Mouse (Mus musculus) liver, postnatal 0 days (tissue): ENCODE results near the gene Tmem94. TPM values are rescaled to one million over a fixed set of nuclear protein-coding genes. Genes with fewer than 3 reads are reported as not detected.

Experiments used
- ATAC-seq: fragments of 200-750 bp; cut with Nextera tagmentation; 2 replicates; pipeline ENCODE4 v1.8.0; 2017; ENCODE audit warnings: mild to moderate bottlenecking, moderate library complexity
- DNase-seq: peaks from one replicate; pipeline ENCODE4 v3.0.0-alpha.2; 2016
- H3K27ac ChIP-seq: fragments of 300-500 bp; sonication (generic); 2 replicates; pipeline ENCODE4 v1.5.1; 2014; ENCODE audit warnings: antibody characterized with exemption, moderate library complexity, mild to moderate bottlenecking, low read depth
- H3K27me3 ChIP-seq: fragments of 300-500 bp; sonication (generic); 2 replicates; pipeline ENCODE4 v1.6.1; 2014; ENCODE audit warnings: low read length, control low read depth, mixed read lengths; ENCODE audit not compliant: insufficient read depth
- H3K36me3 ChIP-seq: fragments of 300-500 bp; sonication (generic); replicated peaks from 2 replicates; pipeline ENCODE4 v1.6.1; 2014; ENCODE audit warnings: mild to moderate bottlenecking, control low read depth, low read length, moderate library complexity, mixed read lengths; ENCODE audit not compliant: insufficient read depth
- H3K4me1 ChIP-seq: fragments of 300-500 bp; sonication (generic); 2 replicates; pipeline ENCODE4 v1.6.1; 2014; ENCODE audit warnings: antibody characterized with exemption, mild to moderate bottlenecking, control low read depth; ENCODE audit not compliant: insufficient read depth
- H3K4me2 ChIP-seq: fragments of 300-500 bp; sonication (generic); 2 replicates; pipeline ENCODE4 v1.6.1; 2014; ENCODE audit warnings: low read depth, mild to moderate bottlenecking, low read length, moderate library complexity, mixed read lengths
- H3K4me3 ChIP-seq: fragments of 300-500 bp; sonication (generic); 2 replicates; pipeline ENCODE4 v1.5.1; 2014; ENCODE audit warnings: low read depth, low read length
- H3K9ac ChIP-seq: fragments of 300-500 bp; sonication (generic); replicated peaks from 2 replicates; pipeline ENCODE4 v1.6.1; 2014; ENCODE audit warnings: mild to moderate bottlenecking, moderate library complexity
- H3K9me3 ChIP-seq: fragments of 300-500 bp; sonication (generic); 2 replicates; pipeline ENCODE4 v1.6.1; 2016; ENCODE audit warnings: mild to moderate bottlenecking, control low read depth, low read length, mixed read lengths
- CTCF ChIP-seq: sonication (generic); IDR thresholded peaks from 2 replicates; pipeline ENCODE4 v1.5.1; 2016; ENCODE audit warnings: antibody characterized with exemption, low read depth
- EP300 ChIP-seq: IDR thresholded peaks from 2 replicates; pipeline ENCODE4 v1.6.1; 2016; ENCODE audit warnings: antibody characterized with exemption, low read depth, mild to moderate bottlenecking
- WGBS: fragments of 180-500 bp; shearing (Covaris S2); extraction: QIAGEN DNeasy Blood & Tissue Kit; methylation state at CpG from one replicate; pipeline ENCODE4 v1.1.7; 2014; ENCODE audit not compliant: insufficient replicate concordance; 5-methylcytosine and 5-hydroxymethylcytosine counted together
- polyA plus RNA-seq: library from polyadenylated mRNA; unstranded; fragments of >200 nt; fragmentation: Nextera tagmentation; extraction: Ambion mirVana; gene quantifications from 2 replicates; pipeline ENCODE4 v1.2.1, GENCODE M21; 2015

Tmem94 gene
- polyA plus RNA-seq, 1 experiment from 2014 or later: 4.1 TPM

DNA sequence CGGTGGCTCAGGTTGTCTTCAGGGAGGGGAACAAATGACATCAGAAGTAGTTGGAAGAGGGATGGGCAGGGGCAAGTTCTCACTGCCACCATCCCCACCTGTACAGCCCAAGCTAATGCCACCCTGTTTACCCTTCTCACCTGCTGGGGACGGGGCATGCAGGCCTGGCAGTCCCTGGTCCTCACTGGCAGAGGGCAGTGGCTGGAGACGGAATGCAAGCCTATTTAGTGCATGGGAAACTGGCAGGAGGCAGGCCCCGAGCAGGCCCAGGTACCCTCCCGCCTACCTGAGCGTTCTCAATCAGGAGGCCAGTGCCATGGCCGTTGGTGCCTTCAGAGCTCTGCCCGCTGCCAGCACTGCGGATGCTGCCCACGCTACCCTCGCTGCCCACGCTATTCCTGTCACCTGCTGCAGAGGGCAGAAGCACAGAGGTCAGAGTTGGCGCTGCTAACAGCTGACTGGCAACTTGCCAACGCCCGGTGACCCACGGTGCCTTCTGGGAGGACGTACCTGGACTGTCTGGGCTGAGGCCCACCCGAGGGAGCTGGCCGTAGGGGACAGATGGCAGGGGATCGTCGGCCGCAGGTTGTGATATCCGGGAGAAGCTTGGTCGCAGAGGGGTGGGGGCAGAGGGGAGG, 38.0 kb downstream of the Tmem94 start:
- H3K27me3 ChIP-seq: no peaks in the 10 kb centered on the region
- peaks cover 46% of the 10 kb centered on the region for H3K36me3 ChIP-seq
- no peak overlapping the region for H3K4me2 ChIP-seq
- H3K4me3 ChIP-seq: no peak overlapping the region
- no peaks in the 10 kb centered on the region for H3K9me3 ChIP-seq
- no peak for DNase-seq
- no peak for ATAC-seq
- H3K9ac ChIP-seq: no peak overlapping the region
- 91% methylated on average over 24 of the region's 24 CpGs for WGBS
- no peak for TF ChIP-seq CTCF
- TF ChIP-seq EP300: no peak
- H3K27ac ChIP-seq: no peak overlapping the region
- H3K4me1 ChIP-seq: no peaks in the 10 kb centered on the region

DNA sequence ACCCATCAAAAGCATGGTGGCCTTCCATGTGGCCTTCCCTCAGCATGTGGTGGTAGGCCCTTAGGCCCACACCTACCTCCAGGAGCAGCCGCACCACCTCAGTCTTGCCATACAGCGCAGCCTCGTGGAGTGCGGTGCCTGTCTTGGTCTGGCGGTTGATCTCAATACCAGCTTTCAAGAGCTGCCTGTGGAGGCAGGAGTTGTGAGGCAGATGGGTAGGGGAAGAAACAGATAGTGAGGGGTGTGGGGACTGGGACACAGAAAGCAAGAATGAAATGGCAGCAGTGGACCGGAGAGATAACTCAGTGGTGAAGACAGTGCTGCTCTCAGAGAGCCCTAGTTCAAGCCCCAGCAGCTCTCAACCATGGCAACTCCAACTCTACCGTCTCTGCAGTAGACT, 39.8 kb downstream of the Tmem94 start:
- 63% methylated on average over 7 of the region's 7 CpGs for WGBS
- Histone ChIP-seq H3K4me2 (peak overlapping the region; percentile 11), H3K9ac (no peak overlapping the region), H3K4me1 (peaks cover 15% of the 10 kb centered on the region), H3K9me3 (no peaks in the 10 kb centered on the region), H3K4me3 (peak overlapping the region; percentile 8; the same call in 1 of the 2 replicates), H3K27ac (peak overlapping the region; percentile 59), H3K36me3 (peaks cover 35% of the 10 kb centered on the region), H3K27me3 (no peaks in the 10 kb centered on the region)
- TF ChIP-seq EP300 (peak; percentile 79), CTCF (peak; percentile 32; the same call in 1 of the 2 replicates)
- ATAC-seq (peak; percentile 84), DNase-seq (peak; percentile 50)

DNA sequence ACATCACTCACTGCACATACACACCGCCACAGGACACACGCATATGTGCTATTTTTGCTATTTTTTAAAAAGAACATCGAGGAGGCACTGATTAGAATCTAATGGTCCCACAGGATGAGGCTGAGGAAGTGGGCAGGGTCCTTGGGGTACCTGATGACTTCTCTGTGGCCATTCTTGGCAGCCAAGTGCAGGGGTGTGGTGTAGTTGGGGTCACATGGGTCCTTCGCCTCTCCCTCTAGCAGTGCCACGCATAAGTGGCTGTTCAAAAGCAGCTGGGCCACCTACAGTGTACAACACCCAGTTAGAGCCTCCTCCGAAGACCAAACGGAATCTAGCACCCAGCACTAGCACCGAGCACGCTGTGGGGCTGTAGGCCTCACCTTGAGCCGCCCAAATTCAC, 40.9 kb downstream of the Tmem94 start:
- Histone ChIP-seq H3K27ac (no peak overlapping the region), H3K4me1 (peaks cover 21% of the 10 kb centered on the region), H3K4me2 (no peak overlapping the region), H3K9me3 (no peaks in the 10 kb centered on the region), H3K9ac (no peak overlapping the region), H3K36me3 (peaks cover 28% of the 10 kb centered on the region), H3K27me3 (no peaks in the 10 kb centered on the region), H3K4me3 (no peak overlapping the region)
- TF ChIP-seq EP300 (no peak), CTCF (no peak)
- 85% methylated on average over 10 of the region's 10 CpGs for WGBS
- DNase-seq (no peak), ATAC-seq (no peak)

DNA sequence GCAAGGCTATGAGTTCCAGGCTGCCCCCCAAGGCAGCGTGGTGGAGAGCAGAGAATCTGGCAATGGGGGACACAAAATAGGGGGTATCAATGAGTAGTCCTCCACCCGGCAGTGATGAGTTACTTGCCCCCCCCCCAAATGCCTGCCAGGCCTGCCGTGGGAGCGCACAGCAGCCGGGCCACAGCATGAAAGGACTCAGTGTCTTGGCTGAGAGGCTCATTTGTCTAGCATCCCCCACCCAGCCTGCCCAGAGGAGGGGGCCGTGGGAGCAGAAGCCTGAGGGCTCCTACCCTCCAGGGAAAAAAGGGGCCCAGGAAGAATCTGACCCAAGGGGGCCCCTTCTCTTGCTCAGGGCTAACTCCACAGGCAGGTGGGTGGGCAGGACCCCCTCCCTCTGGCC, 42.1 kb downstream of the Tmem94 start:
- Histone ChIP-seq H3K27ac (no peak overlapping the region), H3K4me1 (peaks cover 29% of the 10 kb centered on the region), H3K36me3 (peaks cover 19% of the 10 kb centered on the region; the same call in 1 of the 2 replicates), H3K4me3 (no peak overlapping the region), H3K9ac (no peak overlapping the region), H3K9me3 (no peaks in the 10 kb centered on the region), H3K4me2 (no peak overlapping the region), H3K27me3 (no peaks in the 10 kb centered on the region)
- WGBS: 89% methylated on average over 6 of the region's 6 CpGs
- DNase-seq (no peak), ATAC-seq (no peak)
- no peak for TF ChIP-seq CTCF
- TF ChIP-seq EP300: no peak

DNA sequence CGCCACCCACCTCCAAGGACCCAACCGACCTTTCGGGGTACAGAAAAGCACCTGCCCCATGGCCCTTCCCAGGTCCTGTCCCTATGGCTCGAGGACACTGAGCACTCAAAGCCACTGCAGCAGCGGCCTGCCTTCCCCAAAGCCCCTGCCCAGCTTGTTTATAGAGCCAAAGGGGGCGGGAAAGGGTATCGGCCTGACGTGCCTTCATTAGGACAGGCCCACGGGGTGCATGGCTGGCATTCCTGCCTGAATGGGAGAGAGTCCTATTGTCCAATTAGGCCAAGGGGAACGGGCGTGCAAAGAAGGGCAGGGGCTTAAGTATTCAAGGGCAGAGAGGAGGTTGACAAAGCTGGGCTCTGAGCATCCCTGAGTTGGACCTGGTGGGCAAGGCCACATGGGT, 42.7 kb downstream of the Tmem94 start:
- peaks cover 14% of the 10 kb centered on the region; the same call in 1 of the 2 replicates for H3K36me3 ChIP-seq
- peaks cover 36% of the 10 kb centered on the region for H3K4me1 ChIP-seq
- no peak for ATAC-seq
- H3K27me3 ChIP-seq: no peaks in the 10 kb centered on the region
- H3K4me3 ChIP-seq: no peak overlapping the region
- no peak overlapping the region for H3K9ac ChIP-seq
- no peak overlapping the region for H3K27ac ChIP-seq
- no peaks in the 10 kb centered on the region for H3K9me3 ChIP-seq
- 79% methylated on average over 11 of the region's 11 CpGs for WGBS
- no peak for TF ChIP-seq CTCF
- no peak for TF ChIP-seq EP300
- H3K4me2 ChIP-seq: no peak overlapping the region
- no peak for DNase-seq

DNA sequence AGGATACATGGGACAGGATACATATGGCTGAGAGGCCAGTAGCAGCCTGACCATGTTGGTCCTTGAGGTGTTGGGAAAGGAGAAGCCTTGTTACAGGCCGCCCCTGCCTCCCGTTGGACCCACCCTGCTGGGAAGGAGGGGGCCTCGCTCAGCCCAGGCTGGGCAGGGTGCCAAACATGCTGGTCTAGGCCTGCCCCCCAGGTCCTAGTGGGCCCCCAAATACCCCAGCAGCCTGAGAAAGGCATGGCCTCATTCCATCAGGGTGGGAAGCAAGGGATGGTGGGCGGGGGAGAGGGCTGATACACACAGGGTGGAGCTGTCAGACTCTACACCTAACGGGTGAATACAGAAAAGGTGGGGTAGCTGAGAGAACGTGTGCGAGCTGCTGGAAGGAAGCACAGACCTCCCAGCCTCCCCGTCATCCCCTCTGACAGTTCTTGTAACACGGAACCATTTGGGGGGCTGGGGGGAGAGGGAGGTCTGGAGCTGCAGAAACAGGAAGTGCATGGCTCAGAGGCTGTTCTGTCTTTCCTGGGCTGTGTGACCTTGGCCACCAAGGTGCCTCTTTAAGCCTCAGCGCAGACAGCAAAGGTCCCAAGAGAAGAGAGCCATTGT, 43.6 kb downstream of the Tmem94 start:
- peaks cover 5% of the 10 kb centered on the region; the same call in 1 of the 2 replicates for H3K36me3 ChIP-seq
- H3K4me2 ChIP-seq: peak overlapping the region; percentile 23; the same call in 1 of the 2 replicates
- no peak overlapping the region for H3K4me3 ChIP-seq
- no peaks in the 10 kb centered on the region for H3K27me3 ChIP-seq
- 41% methylated on average over 10 of the region's 10 CpGs for WGBS
- DNase-seq (no peak), ATAC-seq (no peak)
- TF ChIP-seq CTCF: no peak
- no peak for TF ChIP-seq EP300
- peak overlapping the region; percentile 34; the same call in 1 of the 2 replicates for H3K9ac ChIP-seq
- no peaks in the 10 kb centered on the region for H3K9me3 ChIP-seq
- H3K27ac ChIP-seq: peak overlapping the region; percentile 16; the same call in 1 of the 2 replicates
- H3K4me1 ChIP-seq: peaks cover 38% of the 10 kb centered on the region
